Mouse (Mus musculus): ENCODE results near the gene AC124502.3. TPM values are rescaled to one million over a fixed set of nuclear protein-coding genes. Genes with fewer than 3 reads are reported as not detected.

AC124502.3 gene
- polyA plus RNA-seq, 2 experiments = 0.13 to 0.29 TPM

DNA sequence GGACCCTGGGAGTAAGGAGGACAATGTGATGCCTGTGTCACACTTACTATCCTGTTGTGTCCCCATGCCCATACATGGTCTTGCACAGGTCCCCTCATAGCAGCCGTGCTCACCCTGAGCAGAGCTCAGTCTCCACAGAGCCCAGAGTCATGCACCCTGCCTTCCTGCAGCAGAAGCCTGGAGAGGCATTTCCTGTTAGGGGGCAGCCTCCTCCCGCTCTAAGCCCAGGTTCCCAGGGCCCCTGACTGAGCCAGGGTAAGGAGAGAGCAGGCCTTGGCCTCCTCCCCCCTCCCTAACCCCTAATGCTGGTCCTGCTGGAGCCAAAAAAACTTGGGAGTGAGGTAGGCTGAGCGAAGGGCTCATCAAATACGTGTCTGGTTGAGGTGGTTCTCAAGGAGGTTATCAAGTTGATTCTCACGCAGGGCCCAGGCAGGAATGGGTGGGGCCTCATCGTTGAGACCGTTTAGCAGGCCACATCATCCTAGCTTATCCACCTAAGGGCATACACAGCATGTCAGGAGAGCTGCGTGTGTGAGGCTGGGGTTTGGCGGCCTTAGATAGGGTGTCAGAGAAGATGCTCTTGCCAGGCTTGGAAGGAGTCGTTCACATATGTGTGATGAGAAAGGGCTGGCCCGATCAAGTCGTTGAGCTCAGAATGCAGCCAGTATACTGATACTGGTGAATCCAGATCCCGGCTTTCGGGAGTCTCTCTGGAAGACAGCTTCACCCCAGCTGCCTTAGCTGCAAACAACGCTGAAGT is 28.5 kb downstream of the AC124502.3 start:
- TF ChIP-seq EP300 (IDR thresholded peaks at IDR 0.05; ENCODE audit: low read depth) (peak; percentile 56), CTCF (IDR thresholded peaks at IDR 0.05; ENCODE audit: low read depth) (no peak)
- H3K27ac ChIP-seq = peak overlapping the region; percentile 74
- no peaks in the 10 kb centered on the region for H3K36me3 ChIP-seq (replicated peaks; ENCODE audit: control insufficient read depth, insufficient read depth, low read depth)
- H3K9me3 ChIP-seq (ENCODE audit: control insufficient read depth, low read length) = no peaks in the 10 kb centered on the region
- peak overlapping the region; percentile 55 for H3K9ac ChIP-seq (replicated peaks)
- peaks cover 23 to 24% of the 10 kb centered on the region in 2 experiments for H3K4me1 ChIP-seq (replicated peaks; ENCODE audit: control insufficient read depth in 2 of 2, insufficient read depth in 2 of 2, low read length in 1 of 2)
- peak; percentile 65 to 72 (median 71) for DNase-seq (ENCODE audit: low read depth in 3 of 3, low spot score in 3 of 3)
- WGBS (ENCODE audit: insufficient replicate concordance) = 1% methylated on average over 15 of the region's 15 CpGs
- peaks cover 16% of the 10 kb centered on the region for H3K27me3 ChIP-seq (ENCODE audit: control insufficient read depth, insufficient read depth, low read length)
- peak; percentile 87 for ATAC-seq (ENCODE audit: insufficient read depth)
- H3K4me2 ChIP-seq (ENCODE audit: low read depth) = peak overlapping the region; percentile 79
- peak overlapping the region in 1 of 2 experiments; percentile 51; a peak in 1 of 4 replicates for H3K4me3 ChIP-seq (ENCODE audit: insufficient read depth in 1 of 2, low read depth in 2 of 2, low read length in 2 of 2)

DNA sequence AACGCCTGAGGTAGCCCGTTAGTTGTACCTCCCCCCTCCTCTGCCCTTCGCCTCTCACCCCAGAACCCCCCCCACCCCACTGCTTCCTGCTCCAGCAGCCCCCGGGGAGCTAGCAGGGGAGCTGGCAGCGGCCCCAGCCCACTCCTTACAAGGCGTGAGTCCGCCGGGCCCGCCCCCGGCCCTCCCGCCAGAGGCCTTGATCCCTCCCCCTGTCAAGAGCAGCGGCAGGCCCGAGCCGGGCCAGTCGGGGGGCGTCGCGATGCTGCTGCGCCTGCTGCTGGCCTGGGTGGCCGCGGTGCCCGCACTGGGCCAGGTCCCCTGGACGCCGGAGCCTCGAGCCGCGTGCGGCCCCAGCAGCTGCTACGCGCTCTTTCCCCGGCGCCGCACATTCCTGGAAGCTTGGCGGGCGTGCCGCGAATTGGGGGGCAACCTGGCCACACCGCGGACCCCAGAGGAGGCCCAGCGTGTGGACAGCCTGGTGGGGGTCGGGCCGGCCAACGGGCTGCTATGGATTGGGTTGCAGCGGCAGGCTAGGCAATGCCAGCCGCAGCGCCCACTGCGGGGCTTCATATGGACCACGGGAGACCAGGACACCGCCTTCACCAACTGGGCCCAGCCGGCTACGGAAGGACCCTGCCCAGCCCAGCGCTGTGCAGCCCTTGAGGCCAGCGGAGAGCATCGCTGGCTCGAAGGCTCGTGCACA is 29.3 kb downstream of the AC124502.3 start, which contains the start of gene Cd248:
Gene Cd248 (plus strand): TSS at position 212 of the 703 bp plus-strand sequence.
- H3K4me3 ChIP-seq (ENCODE audit: insufficient read depth in 1 of 2, low read depth in 2 of 2, low read length in 2 of 2) = peak within 1 kb of the TSS; percentile 15 to 51
- no peaks in the 10 kb centered on the region for H3K36me3 ChIP-seq (replicated peaks; ENCODE audit: control insufficient read depth, insufficient read depth, low read depth)
- ATAC-seq (ENCODE audit: insufficient read depth) (peak; percentile 21; the same call in 1 of the 2 replicates), DNase-seq (ENCODE audit: low read depth in 3 of 3, low spot score in 3 of 3) (no peak)
- peak within 1 kb of the TSS; percentile 55 for H3K9ac ChIP-seq (replicated peaks)
- H3K27me3 ChIP-seq (ENCODE audit: control insufficient read depth, insufficient read depth, low read length) = peaks cover 16% of the 10 kb centered on the region
- peaks cover 30 to 31% of the 10 kb centered on the region in 2 experiments for H3K4me1 ChIP-seq (replicated peaks; ENCODE audit: control insufficient read depth in 2 of 2, insufficient read depth in 2 of 2, low read length in 1 of 2)
- WGBS (ENCODE audit: insufficient replicate concordance) = 2% methylated on average over 56 of the region's 56 CpGs
- TF ChIP-seq CTCF (IDR thresholded peaks at IDR 0.05; ENCODE audit: low read depth) (no peak), EP300 (IDR thresholded peaks at IDR 0.05; ENCODE audit: low read depth) (no peak)
- H3K9me3 ChIP-seq (ENCODE audit: control insufficient read depth, low read length) = no peaks in the 10 kb centered on the region
- H3K4me2 ChIP-seq (ENCODE audit: low read depth) = peak within 1 kb of the TSS; percentile 79
- peak within 1 kb of the TSS; percentile 74 for H3K27ac ChIP-seq

DNA sequence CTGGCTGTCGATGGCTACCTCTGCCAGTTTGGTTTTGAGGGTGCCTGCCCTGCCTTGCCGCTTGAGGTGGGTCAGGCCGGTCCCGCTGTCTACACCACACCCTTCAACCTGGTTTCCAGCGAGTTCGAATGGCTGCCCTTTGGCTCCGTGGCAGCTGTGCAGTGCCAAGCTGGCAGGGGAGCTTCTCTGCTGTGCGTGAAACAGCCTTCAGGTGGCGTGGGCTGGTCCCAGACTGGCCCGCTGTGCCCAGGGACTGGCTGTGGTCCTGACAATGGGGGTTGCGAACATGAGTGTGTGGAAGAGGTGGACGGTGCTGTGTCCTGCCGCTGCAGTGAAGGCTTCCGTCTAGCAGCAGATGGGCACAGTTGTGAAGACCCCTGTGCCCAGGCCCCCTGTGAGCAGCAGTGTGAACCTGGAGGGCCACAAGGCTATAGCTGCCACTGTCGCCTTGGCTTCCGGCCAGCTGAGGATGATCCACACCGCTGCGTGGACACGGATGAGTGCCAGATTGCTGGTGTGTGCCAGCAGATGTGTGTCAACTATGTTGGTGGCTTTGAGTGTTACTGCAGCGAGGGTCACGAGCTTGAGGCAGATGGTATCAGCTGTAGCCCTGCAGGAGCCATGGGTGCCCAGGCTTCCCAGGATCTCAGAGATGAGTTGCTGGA is 30.0 kb downstream of the AC124502.3 start:
- no peaks in the 10 kb centered on the region for H3K9me3 ChIP-seq (ENCODE audit: control insufficient read depth, low read length)
- peaks cover 16% of the 10 kb centered on the region for H3K27me3 ChIP-seq (ENCODE audit: control insufficient read depth, insufficient read depth, low read length)
- no peak overlapping the region for H3K27ac ChIP-seq
- DNase-seq (ENCODE audit: low read depth in 3 of 3, low spot score in 3 of 3) = no peak
- H3K4me2 ChIP-seq (ENCODE audit: low read depth) = peak overlapping the region; percentile 79
- no peak for ATAC-seq (ENCODE audit: insufficient read depth)
- no peaks in the 10 kb centered on the region for H3K36me3 ChIP-seq (replicated peaks; ENCODE audit: control insufficient read depth, insufficient read depth, low read depth)
- H3K9ac ChIP-seq (replicated peaks) = peak overlapping the region; percentile 55
- peaks cover 30 to 31% of the 10 kb centered on the region in 2 experiments for H3K4me1 ChIP-seq (replicated peaks; ENCODE audit: control insufficient read depth in 2 of 2, insufficient read depth in 2 of 2, low read length in 1 of 2)
- peak; percentile 27; the same call in 1 of the 2 replicates for TF ChIP-seq CTCF (IDR thresholded peaks at IDR 0.05; ENCODE audit: low read depth)
- no peak for TF ChIP-seq EP300 (IDR thresholded peaks at IDR 0.05; ENCODE audit: low read depth)
- 43% methylated on average over 21 of the region's 21 CpGs for WGBS (ENCODE audit: insufficient replicate concordance)
- H3K4me3 ChIP-seq (ENCODE audit: insufficient read depth in 1 of 2, low read depth in 2 of 2, low read length in 2 of 2) = peak overlapping the region; percentile 15 to 51

DNA sequence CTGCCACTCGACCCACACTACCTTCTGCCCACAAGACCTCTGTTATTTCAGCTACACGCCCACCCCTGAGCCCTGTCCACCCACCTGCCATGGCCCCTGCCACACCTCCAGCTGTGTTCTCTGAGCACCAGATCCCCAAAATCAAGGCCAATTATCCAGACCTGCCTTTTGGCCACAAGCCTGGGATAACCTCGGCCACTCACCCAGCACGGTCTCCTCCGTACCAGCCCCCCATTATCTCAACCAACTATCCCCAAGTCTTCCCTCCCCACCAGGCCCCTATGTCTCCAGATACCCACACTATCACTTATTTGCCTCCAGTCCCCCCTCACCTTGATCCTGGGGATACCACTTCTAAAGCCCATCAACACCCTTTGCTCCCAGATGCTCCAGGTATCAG is 30.8 kb downstream of the AC124502.3 start:
- Histone ChIP-seq H3K4me3 (ENCODE audit: insufficient read depth in 1 of 2, low read depth in 2 of 2, low read length in 2 of 2) (no peak overlapping the region), H3K27ac (no peak overlapping the region), H3K27me3 (ENCODE audit: control insufficient read depth, insufficient read depth, low read length) (peaks cover 16% of the 10 kb centered on the region), H3K9ac (replicated peaks) (no peak overlapping the region), H3K4me1 (replicated peaks; ENCODE audit: control insufficient read depth in 2 of 2, insufficient read depth in 2 of 2, low read length in 1 of 2) (peaks cover 30 to 31% of the 10 kb centered on the region in 2 experiments), H3K36me3 (replicated peaks; ENCODE audit: control insufficient read depth, insufficient read depth, low read depth) (no peaks in the 10 kb centered on the region), H3K4me2 (ENCODE audit: low read depth) (no peak overlapping the region), H3K9me3 (ENCODE audit: control insufficient read depth, low read length) (no peaks in the 10 kb centered on the region)
- ATAC-seq (ENCODE audit: insufficient read depth) (no peak), DNase-seq (ENCODE audit: low read depth in 3 of 3, low spot score in 3 of 3) (no peak)
- 69% methylated on average over 5 of the region's 5 CpGs for WGBS (ENCODE audit: insufficient replicate concordance)
- TF ChIP-seq EP300 (IDR thresholded peaks at IDR 0.05; ENCODE audit: low read depth) (no peak), CTCF (IDR thresholded peaks at IDR 0.05; ENCODE audit: low read depth) (no peak)

Data from liver, embryonic 14.5 days (tissue).